Mouse (Mus musculus) embryo, embryonic 11.5 days (tissue): Measurements from ENCODE around the gene Gm17067.
"Not testable (repeated sequence)": the region's sequence is repeated elsewhere in the genome, so short reads cannot be mapped to it uniquely, and the experiment has no call there.

Source experiments
- DNase-seq: peaks from one replicate; pipeline ENCODE4 v3.0.0-alpha.2; 2012; ENCODE audit warnings: low read depth, low spot score

Gm17067 gene

DNA sequence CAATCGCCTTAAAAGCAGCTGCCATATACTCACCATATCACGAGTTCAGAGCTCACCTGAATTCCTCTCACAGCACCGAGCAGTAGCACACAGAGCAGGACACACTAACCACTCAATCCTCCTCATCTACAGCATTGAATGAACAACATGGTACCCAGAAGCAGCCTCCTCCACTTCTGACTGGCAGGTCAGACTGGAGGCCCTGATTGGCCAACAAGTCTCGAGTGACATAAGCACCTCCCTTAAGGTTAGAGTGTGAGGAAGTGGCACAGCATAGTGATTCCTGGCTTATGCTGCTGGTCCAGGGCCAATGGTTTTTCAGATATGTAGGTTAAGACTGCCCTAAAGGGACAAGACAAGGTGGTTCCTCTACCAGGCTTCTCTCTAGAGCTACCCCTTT lies at the start of gene Gm17067:
Gene Gm17067, minus strand, starts transcription at position 101 of the 400 bp plus-strand sequence.
- DNase-seq = not testable (repeated sequence)

GRCm38 (mm10) chr7:42749836-42750235 lies 23.0 kb upstream of the Gm17067 start:
- DNase-seq = no peak

- DNase-seq = no peak
These were observed 11.9 kb upstream of the Gm17067 start for GRCm38 (mm10) chr7:42738536-42739210.

DNA sequence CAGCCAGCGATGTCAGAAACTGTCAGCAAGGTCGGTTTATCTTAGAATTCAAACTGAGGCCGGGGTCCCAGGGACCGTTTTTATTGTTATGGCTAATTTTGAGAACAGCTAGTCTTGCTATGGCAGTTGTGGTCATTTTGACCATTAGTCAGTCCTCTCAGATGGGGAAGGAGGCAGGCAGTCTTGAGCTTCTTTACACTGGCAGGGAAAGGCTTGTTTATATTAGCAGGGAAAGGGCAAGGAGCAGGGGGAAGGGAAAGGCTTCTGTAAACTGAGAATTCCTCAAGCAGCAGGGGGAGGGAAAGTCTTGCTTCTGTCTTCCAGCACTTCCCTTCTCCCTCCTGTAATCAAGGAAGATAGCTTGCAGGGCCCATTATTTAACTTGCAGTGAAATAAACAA lies 33.6 kb downstream of the Gm17067 start:
- DNase-seq = peak; percentile 9

DNA sequence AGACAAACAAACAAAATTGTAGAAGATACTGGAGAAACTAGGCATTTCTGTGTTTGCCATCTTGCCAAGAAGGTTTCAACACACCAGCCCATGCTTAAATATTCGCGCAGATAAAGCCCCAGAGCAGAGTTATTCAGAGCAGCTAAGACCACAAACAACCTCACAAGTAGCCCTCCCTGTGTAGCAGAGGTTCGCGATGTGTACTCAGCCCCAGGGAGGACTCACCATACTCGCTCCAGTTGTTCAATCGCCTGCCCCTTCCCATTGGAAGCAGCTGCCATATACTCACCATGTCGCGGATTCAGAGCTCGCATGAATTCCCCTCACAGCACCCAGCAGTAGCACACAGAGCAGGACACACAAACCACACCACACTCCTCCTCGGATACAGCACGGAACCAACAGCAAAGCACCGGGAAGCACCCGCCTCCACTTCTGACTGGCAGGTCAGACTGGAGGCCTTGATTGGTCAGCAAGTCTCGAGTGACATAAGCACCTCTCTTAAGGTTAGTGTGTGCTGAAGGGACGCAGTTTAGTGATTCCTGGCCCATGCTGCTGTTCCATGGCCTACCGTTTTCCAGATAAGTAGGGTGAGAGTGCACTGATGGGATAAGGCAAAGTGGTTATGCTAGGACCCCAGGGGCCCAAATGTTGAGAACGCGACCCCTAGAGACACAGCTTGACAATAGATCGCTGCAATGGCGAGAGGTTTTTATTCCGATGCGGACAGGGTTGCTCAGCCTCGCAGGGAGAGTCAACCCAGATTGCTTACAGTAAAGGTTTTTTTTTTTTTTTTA lies 34.3 kb downstream of the Gm17067 start, which contains the start of gene Zfp975:
Gene Zfp975, minus strand, starts transcription at position 381 of the 797 bp plus-strand sequence.
- DNase-seq = peak; percentile 54

DNA sequence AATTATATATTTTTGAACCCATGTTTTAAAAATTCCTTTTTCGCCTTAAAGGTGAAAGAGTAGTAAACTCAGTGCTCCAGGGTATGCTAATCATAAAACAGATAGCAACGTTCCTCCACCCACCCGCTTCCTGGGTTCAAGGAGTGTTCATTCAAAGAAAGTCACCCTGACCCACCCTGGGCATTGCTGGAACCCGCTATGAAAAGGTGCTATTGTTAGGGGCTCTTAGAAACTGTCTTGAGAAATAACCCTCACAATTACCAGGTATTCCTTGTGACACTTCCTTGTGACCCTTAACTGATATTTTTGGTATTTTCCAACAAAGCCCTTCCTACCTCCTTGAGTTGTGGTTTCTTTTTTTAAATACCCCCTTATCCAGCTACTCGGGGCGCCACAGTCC lies 46.7 kb downstream of the Gm17067 start:
- not testable (repeated sequence) for DNase-seq

DNA sequence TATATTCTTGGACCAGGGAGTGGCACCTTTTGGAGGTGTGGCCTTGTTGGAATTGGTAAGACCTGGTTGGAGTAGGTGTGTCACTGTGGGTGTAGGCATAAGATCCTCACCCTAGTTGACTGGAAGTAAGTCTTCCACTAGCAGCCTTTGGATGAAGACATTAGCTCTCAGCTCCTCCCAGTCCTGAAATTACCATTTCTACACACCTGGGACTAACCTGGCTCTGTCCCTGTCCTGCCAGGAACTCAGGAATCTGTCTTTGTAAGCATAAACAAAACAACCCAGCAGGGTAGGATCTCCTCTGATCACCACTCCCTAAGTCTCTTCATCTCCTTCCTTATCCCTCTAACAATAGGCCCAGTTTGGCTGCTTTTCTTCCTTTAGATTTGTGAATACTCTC lies 47.2 kb downstream of the Gm17067 start:
- DNase-seq = not testable (repeated sequence)

DNA sequence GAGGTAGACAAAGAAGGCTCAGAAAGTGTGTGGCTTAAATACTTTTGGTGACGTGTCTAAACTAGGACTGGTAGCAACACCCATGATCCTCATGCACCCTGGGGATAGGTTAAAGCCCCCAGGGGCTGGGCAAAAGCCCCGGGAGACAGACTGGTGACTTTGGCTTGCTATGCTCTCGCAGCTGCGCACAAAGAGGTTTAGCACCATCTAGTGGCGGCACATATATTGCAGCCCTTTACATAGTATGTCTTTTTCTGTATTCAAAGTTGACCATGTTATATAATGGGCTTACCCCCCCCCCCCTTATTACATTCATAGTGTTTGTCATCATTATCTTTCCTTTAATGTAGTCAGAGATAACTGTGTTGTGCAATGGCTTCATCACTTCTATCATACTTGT lies 66.7 kb downstream of the Gm17067 start:
- DNase-seq = not testable (repeated sequence)
